Comparison of ENCODE assay signal across 30 mouse cellular contexts in the genomic region with DNA sequence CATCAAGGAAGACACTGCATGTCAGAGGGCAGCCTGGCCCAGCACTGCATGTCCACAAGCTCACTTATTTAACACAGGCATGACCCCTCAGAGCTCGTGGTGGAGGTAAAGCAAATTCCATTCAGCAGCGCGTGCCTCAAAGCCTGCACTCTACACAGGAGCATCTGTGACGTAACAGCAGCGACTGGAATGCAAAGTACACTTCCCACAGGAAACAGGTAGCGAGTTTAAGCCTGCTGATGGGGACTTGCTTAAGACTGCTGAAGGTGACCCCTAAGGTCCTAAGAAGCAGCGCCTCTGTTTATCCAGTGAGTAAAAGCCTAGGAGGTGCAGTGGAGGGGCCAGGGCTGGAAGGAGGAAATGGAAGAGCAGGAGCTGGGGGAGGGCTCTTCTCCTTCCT. TPM values are rescaled to one million over a fixed set of nuclear protein-coding genes. Genes with fewer than 3 reads are reported as not detected.
A peak's percentile ranks its signal among the peaks of the same experiment; 100 is the strongest.
DNase-seq lines count a peak whose midpoint lies in the region; ATAC-seq and TF ChIP-seq lines count a peak whose summit lies in the region.
"Had no signal": no experiment of that assay in that cellular context is flagged by ENCODE, and none has a peak within 500 bp of the region (broad histone marks: within the 10 kb centered on the region; RNA-seq: fewer than 3 reads in every experiment).

No protein-coding gene starts in this region.

- H3K9ac ChIP-seq in kidney, postnatal 0 days (ENCODE audit: low read depth, low read length): no peak overlapping the region
- no peak overlapping the region for H3K9ac ChIP-seq in stomach, embryonic 15.5 days
- H3K9ac ChIP-seq: embryonic facial prominence, embryonic 12.5 days; hindbrain, embryonic 15.5 days; limb, embryonic 12.5 days had no signal

- DNase-seq in kidney, postnatal 0 days (ENCODE audit: low spot score): no peak
- no peak for DNase-seq in kidney, adult 11 months
- DNase-seq in ZHBTc4 (ENCODE audit: low read depth, low spot score): peak; percentile 80
- DNase-seq in Muller cell, postnatal 12 days (ENCODE audit: inconsistent ontology term): no peak
- DNase-seq in urinary bladder, postnatal 25 days (ENCODE audit: low spot score): no peak
- DNase-seq: adrenal gland, postnatal 14 days; cerebellum, adult 11 months; cerebellum, adult 9-11 months; embryo, embryonic 11 days; gastrocnemius, postnatal 36 days; heart, postnatal 14 days; kidney, postnatal 25 days; thymus, adult 18-20 months; thymus, postnatal 25 days had no signal

- H3K27ac ChIP-seq in kidney, postnatal 0 days: no peak overlapping the region
- H3K27ac ChIP-seq in stomach, embryonic 15.5 days: no peak overlapping the region
- H3K27ac ChIP-seq: embryonic facial prominence, embryonic 12.5 days; hindbrain, embryonic 10.5 days; hindbrain, embryonic 15.5 days; layer of hippocampus, adult 2 months; left cerebral cortex, adult 2 months; limb, embryonic 12.5 days; midbrain, embryonic 10.5 days had no signal

- H3K9me3 ChIP-seq in kidney, postnatal 0 days (replicated peaks; ENCODE audit: low read length): no peaks in the 10 kb centered on the region
- no peaks in the 10 kb centered on the region for H3K9me3 ChIP-seq in E14TG2a.4 (ENCODE audit: low read length)
- H3K9me3 ChIP-seq in stomach, embryonic 15.5 days: no peaks in the 10 kb centered on the region
- H3K9me3 ChIP-seq: embryonic facial prominence, embryonic 12.5 days; hindbrain, embryonic 10.5 days; hindbrain, embryonic 15.5 days; limb, embryonic 12.5 days; midbrain, embryonic 10.5 days had no signal

- H3K4me3 ChIP-seq in kidney, postnatal 0 days (replicated peaks; ENCODE audit: low read depth, low read length): no peak overlapping the region
- H3K4me3 ChIP-seq in E14TG2a.4 (replicated peaks; ENCODE audit: low read length): 0 out of 2 replicates have a peak overlapping the region, but pooled peaks have one; percentile 32
- H3K4me3 ChIP-seq in stomach, embryonic 15.5 days (replicated peaks): no peak overlapping the region
- H3K4me3 ChIP-seq: embryonic facial prominence, embryonic 12.5 days; hindbrain, embryonic 10.5 days; hindbrain, embryonic 15.5 days; layer of hippocampus, adult 2 months; left cerebral cortex, adult 2 months; limb, embryonic 12.5 days; midbrain, embryonic 10.5 days had no signal

- no peak for TF ChIP-seq CTCF in kidney, postnatal 0 days (IDR thresholded peaks at IDR 0.05; ENCODE audit: low read depth)
- no peak for TF ChIP-seq CTCF in E14TG2a.4 (conservative IDR thresholded peaks at IDR 0.05; ENCODE audit: low read length)

- H3K27me3 ChIP-seq in kidney, postnatal 0 days (ENCODE audit: insufficient read depth, low read length): no peaks in the 10 kb centered on the region
- H3K27me3 ChIP-seq in E14TG2a.4 (ENCODE audit: insufficient read depth, low read length): no peaks in the 10 kb centered on the region
- H3K27me3 ChIP-seq in stomach, embryonic 15.5 days (replicated peaks): no peaks in the 10 kb centered on the region
- H3K27me3 ChIP-seq: embryonic facial prominence, embryonic 12.5 days; hindbrain, embryonic 15.5 days; limb, embryonic 12.5 days had no signal

- H3K4me1 ChIP-seq in kidney, postnatal 0 days (replicated peaks; ENCODE audit: insufficient read depth, low read length): no peaks in the 10 kb centered on the region
- peaks cover 100% of the 10 kb centered on the region for H3K4me1 ChIP-seq in E14TG2a.4 (replicated peaks; ENCODE audit: low read depth, low read length)
- H3K4me1 ChIP-seq in stomach, embryonic 15.5 days: no peaks in the 10 kb centered on the region
- H3K4me1 ChIP-seq: embryonic facial prominence, embryonic 12.5 days; hindbrain, embryonic 10.5 days; hindbrain, embryonic 15.5 days; limb, embryonic 12.5 days; midbrain, embryonic 10.5 days had no signal

- no peak overlapping the region for H3K4me2 ChIP-seq in kidney, postnatal 0 days (ENCODE audit: low read length)
- no peak overlapping the region for H3K4me2 ChIP-seq in stomach, embryonic 15.5 days
- H3K4me2 ChIP-seq: embryonic facial prominence, embryonic 12.5 days; hindbrain, embryonic 15.5 days; limb, embryonic 12.5 days; liver, embryonic 11.5 days had no signal

- ATAC-seq in kidney, postnatal 0 days (replicated peaks; ENCODE audit: low FRiP score, low read depth): peak; percentile 47; the same call in 1 of the 2 replicates
- ATAC-seq in stomach, embryonic 15.5 days (ENCODE audit: insufficient read depth, low FRiP score, low read depth): 0 out of 2 replicates have a peak, but pooled peaks have one; percentile 45
- ATAC-seq: forebrain, embryonic 14.5 days; midbrain, embryonic 16.5 days had no signal

- WGBS in kidney, postnatal 0 days: 73% methylated on average over 7 of the region's 7 CpGs
- 67% methylated on average over 7 of the region's 7 CpGs for WGBS in stomach, embryonic 15.5 days

- H3K36me3 ChIP-seq in kidney, postnatal 0 days (ENCODE audit: insufficient read depth, low read length): peaks cover 75% of the 10 kb centered on the region
- H3K36me3 ChIP-seq in E14TG2a.4 (ENCODE audit: insufficient read depth, low read length): peaks cover 91% of the 10 kb centered on the region
- peaks cover 50% of the 10 kb centered on the region for H3K36me3 ChIP-seq in stomach, embryonic 15.5 days

RNA-seq across cellular contexts. Expression of a gene that starts 8.1 kb away (rescaled TPM):
- 8.3 and 10.4 TPM in 2 replicates for polyA plus RNA-seq in kidney, postnatal 0 days (2015; fragmentation: Nextera tagmentation; extraction: Ambion mirVana)
- polyA plus RNA-seq in stomach, embryonic 15.5 days (2015; fragmentation: Nextera tagmentation; extraction: Ambion mirVana): 10.8 and 11.2 TPM in 2 replicates

RNA-seq across cellular contexts. Expression of a gene that starts 8.5 kb away (rescaled TPM):
- polyA plus RNA-seq in kidney, postnatal 0 days (2015; fragmentation: Nextera tagmentation; extraction: Ambion mirVana): 14.8 and 15.8 TPM in 2 replicates
- 17.4 and 18.2 TPM in 2 replicates for polyA plus RNA-seq in stomach, embryonic 15.5 days (2015; fragmentation: Nextera tagmentation; extraction: Ambion mirVana)

RNA-seq across cellular contexts. Expression of a gene that starts 33.5 kb away (rescaled TPM):
- polyA plus RNA-seq in kidney, postnatal 0 days (2015; fragmentation: Nextera tagmentation; extraction: Ambion mirVana): 0.10 TPM in 1 of 2 replicates, not detected in the other
- 0.14 TPM in 1 of 2 replicates, not detected in the other for polyA plus RNA-seq in stomach, embryonic 15.5 days (2015; fragmentation: Nextera tagmentation; extraction: Ambion mirVana)
- polyA plus RNA-seq: embryonic facial prominence, embryonic 12.5 days; forebrain, embryonic 14.5 days; hindbrain, embryonic 10.5 days; hindbrain, embryonic 15.5 days; intestine, embryonic 14.5 days; limb, embryonic 12.5 days; liver, embryonic 11.5 days; liver, embryonic 16.5 days; lung, embryonic 16.5 days; midbrain, embryonic 10.5 days; midbrain, embryonic 16.5 days; neural tube, embryonic 11.5 days had no signal
